Mouse (Mus musculus): Measurements from ENCODE around the gene Fgf14. TPM values are rescaled to one million over a fixed set of nuclear protein-coding genes. Genes with fewer than 3 reads are reported as not detected.

Fgf14 gene
- total and polyA plus RNA-seq, 3 experiments = not detected

DNA sequence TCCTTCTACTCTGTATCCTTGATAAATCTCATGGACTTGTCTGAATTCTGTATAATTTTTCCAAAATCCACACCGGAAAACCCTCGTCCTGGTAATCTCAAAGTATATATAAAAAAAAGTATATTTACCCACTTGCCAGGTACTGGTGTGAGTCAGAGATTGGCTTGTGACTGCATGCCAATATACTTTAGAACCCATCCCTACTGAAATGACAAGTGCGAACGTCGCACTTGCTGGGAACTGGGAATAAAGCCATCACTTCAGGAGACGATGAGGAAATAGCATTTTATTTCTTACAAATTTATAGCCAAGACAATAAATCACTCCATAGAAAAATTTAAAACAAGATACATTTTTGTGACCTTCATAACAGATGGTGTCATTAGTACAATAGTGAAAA, 708.9 kb downstream of the Fgf14 start:
- H3K79me2 ChIP-seq (ENCODE audit: control insufficient read depth, insufficient read depth, low read length, poor library complexity) = no peaks in the 10 kb centered on the region
- no peaks in the 10 kb centered on the region for H3K9me3 ChIP-seq (replicated peaks; ENCODE audit: insufficient read depth, low read length)
- no peak overlapping the region for H3K27ac ChIP-seq (ENCODE audit: control insufficient read depth, low read depth, low read length)
- no peaks in the 10 kb centered on the region for H3K36me3 ChIP-seq (ENCODE audit: control insufficient read depth in 1 of 2, insufficient read depth in 2 of 2, low read length in 2 of 2)
- H3K27me3 ChIP-seq (ENCODE audit: control insufficient read depth in 1 of 2, insufficient read depth in 2 of 2, low read length in 2 of 2) = no peaks in the 10 kb centered on the region
- no peak overlapping the region for H3K9ac ChIP-seq (ENCODE audit: control insufficient read depth, low read depth, low read length, poor library complexity, severe bottlenecking)
- no peak for TF ChIP-seq POLR2A (IDR thresholded peaks at IDR 0.05; ENCODE audit: control insufficient read depth in 1 of 2, insufficient read depth in 1 of 2, low read depth in 1 of 2, low read length in 2 of 2, poor library complexity in 1 of 2)
- no peak for TF ChIP-seq MYC (IDR thresholded peaks at IDR 0.05; ENCODE audit: low read depth, low read length)
- no peak for TF ChIP-seq E2F4 (IDR thresholded peaks at IDR 0.05; ENCODE audit: borderline replicate concordance, low read depth, low read length)
- TF ChIP-seq BHLHE40 (IDR thresholded peaks at IDR 0.05; ENCODE audit: borderline replicate concordance, low read depth, low read length) = no peak
- TF ChIP-seq MAX (IDR thresholded peaks at IDR 0.05; ENCODE audit: low read length) = no peak
- no peak for TF ChIP-seq MYB (IDR thresholded peaks at IDR 0.05; ENCODE audit: low read depth, low read length)
- TF ChIP-seq POLR2AphosphoS2 (IDR thresholded peaks at IDR 0.05; ENCODE audit: low read length) = no peak
- no peak for TF ChIP-seq TCF12 (IDR thresholded peaks at IDR 0.05; ENCODE audit: low read depth, low read length)
- no peak for TF ChIP-seq ZNF384 (IDR thresholded peaks at IDR 0.05; ENCODE audit: low read depth, low read length)
- TF ChIP-seq MAFK (IDR thresholded peaks at IDR 0.05; ENCODE audit: borderline replicate concordance, low read depth, low read length) = no peak
- no peak for TF ChIP-seq ELF1 (IDR thresholded peaks at IDR 0.05; ENCODE audit: low read depth, low read length)
- TF ChIP-seq TAL1 (IDR thresholded peaks at IDR 0.05; ENCODE audit: low read length) = no peak
- TF ChIP-seq TBP (IDR thresholded peaks at IDR 0.05; ENCODE audit: low read depth, low read length) = no peak
- TF ChIP-seq HCFC1 (IDR thresholded peaks at IDR 0.05; ENCODE audit: low read depth, low read length) = no peak
- DNase-seq (ENCODE audit: low read depth, low spot score) = no peak
- H3K4me1 ChIP-seq (ENCODE audit: control insufficient read depth in 1 of 2, insufficient read depth in 2 of 2, low read length in 2 of 2) = no peaks in the 10 kb centered on the region
- H3K4me3 ChIP-seq (ENCODE audit: control insufficient read depth in 1 of 2, insufficient read depth in 1 of 2, low read depth in 2 of 2, low read length in 2 of 2) = no peak overlapping the region

DNA sequence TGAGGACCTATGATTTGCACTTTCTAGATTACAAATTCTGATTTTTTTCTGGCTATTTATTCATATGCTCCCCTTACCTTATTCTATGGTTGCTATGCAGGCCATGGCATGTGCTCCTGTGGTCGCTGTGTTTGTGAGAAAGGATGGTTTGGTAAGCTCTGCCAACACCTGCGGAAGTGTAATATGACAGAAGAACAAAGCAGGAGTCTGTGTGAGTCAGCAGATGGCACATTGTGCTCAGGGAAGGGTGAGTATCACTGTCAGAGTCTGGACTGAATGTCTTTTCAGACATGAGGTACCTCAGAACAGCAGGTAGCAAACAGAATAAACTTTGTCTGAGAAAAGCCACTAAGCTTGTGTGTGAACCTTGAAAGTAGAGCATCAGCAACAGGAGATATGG, 710.4 kb downstream of the Fgf14 start:
- no peaks in the 10 kb centered on the region for H3K9me3 ChIP-seq (replicated peaks; ENCODE audit: insufficient read depth, low read length)
- no peaks in the 10 kb centered on the region for H3K79me2 ChIP-seq (ENCODE audit: control insufficient read depth, insufficient read depth, low read length, poor library complexity)
- H3K4me3 ChIP-seq (ENCODE audit: control insufficient read depth in 1 of 2, insufficient read depth in 1 of 2, low read depth in 2 of 2, low read length in 2 of 2) = no peak overlapping the region
- no peak overlapping the region for H3K9ac ChIP-seq (ENCODE audit: control insufficient read depth, low read depth, low read length, poor library complexity, severe bottlenecking)
- DNase-seq (ENCODE audit: low read depth, low spot score) = no peak
- H3K27me3 ChIP-seq (ENCODE audit: control insufficient read depth in 1 of 2, insufficient read depth in 2 of 2, low read length in 2 of 2) = no peaks in the 10 kb centered on the region
- TF ChIP-seq ZKSCAN1 (IDR thresholded peaks at IDR 0.05; ENCODE audit: low read depth, low read length) = no peak
- no peaks in the 10 kb centered on the region for H3K36me3 ChIP-seq (ENCODE audit: control insufficient read depth in 1 of 2, insufficient read depth in 2 of 2, low read length in 2 of 2)
- no peaks in the 10 kb centered on the region for H3K4me1 ChIP-seq (ENCODE audit: control insufficient read depth in 1 of 2, insufficient read depth in 2 of 2, low read length in 2 of 2)
- no peak overlapping the region for H3K27ac ChIP-seq (ENCODE audit: control insufficient read depth, low read depth, low read length)

Measured in MEL (cell line).